Mouse (Mus musculus): ENCODE data around the gene Scarb2.
A peak's percentile ranks its signal among the peaks of the same experiment; 100 is the strongest.
"Not testable (repeated sequence)": the region's sequence is repeated elsewhere in the genome, so short reads cannot be mapped to it uniquely, and the experiment has no call there.

The Scarb2 gene

DNA sequence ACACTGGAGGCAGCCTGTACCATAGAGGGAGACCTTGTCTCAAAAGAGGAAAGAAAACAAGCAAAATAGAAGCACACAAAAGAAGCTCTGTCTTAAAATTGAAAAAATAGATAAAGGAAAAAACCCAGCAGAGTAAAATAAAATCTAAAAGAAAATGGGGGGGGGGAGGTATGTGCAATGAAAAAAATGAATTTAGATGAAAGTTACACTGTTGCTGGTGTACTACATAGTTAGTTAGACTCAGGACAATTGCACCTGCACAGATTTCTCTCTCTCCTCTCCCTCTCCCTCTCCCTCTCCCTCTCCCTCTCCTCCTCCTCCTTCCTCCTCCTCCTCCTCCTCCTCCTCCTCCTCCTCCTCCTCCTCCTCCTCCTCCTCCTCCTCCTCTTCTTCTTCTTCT is at the start of gene Scarb2:
Scarb2 (minus strand) TSS at position 101 of the 400 bp plus-strand sequence.
- DNase-seq, result no peak

DNA sequence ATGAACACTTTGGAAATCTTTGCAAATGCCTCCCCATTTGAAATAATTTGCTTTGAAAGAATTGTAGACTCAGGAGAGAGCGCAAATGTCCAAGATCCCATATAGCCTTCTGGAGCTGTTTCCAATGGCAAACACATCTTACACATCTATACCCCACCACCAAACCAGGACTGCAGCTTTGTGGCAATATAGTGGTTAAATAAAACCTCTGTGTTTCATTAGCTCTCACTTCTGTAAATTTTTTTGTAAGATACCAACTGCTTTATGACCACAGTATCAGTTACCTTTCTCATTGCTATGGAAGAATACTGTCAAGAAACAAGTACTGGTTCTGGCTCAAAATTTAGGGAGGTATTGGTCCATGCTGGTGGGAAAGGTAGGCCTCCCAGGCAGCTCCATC is 49.3 kb upstream of the Scarb2 start:
- DNase-seq, result no peak

DNA sequence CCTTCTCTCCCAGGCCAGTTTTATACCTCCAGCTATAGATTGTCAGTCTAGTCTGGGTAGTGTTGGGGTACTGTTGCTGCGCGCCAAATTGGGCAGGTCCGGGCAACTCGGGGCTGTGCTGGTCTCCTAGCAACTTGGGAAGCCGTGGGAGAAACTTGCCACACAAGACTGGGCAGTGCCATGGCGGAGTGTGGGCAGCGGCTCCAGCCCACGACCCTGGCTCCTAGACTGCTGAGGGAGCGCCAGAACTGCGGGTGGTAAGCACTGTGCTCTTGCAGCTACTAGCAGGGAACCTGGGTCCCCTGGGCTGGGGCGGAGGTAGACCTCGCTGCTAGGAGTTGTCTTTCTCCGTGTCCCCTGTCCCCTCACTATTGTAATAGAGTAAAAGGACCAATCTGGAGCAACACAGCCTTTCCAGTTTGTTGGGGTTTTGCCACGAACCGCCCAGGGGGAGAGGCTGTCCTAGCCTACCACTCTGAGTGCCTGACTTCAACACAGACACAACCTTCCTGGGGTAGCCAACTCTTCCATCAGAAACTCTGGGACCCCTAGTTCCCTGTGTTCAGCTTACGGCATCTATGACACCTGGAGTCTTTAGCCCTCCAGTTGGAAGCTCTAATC is 48.4 kb upstream of the Scarb2 start, which contains the start of gene Fam47e:
Fam47e (plus strand) TSS at position 179 of the 621 bp plus-strand sequence.
- DNase-seq, result no peak

DNA sequence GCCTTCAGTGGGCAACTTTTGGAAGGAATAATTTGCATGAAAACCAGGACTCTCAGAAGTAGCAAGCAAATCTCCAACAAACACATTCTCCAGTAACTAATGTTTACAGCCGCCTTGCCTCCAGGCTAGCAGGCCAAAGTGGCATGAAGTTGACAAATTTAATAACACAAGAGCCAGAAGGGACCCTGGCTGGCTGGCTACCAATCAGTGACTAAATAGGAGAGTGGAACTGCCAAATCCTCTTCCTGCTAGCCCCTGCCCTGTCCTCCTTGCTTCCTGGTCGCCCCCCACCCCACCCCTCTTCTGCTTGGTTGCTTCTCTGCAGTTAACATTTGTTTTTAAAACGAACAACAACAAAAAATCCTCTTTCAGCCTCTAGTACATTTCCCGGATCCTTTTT is 47.8 kb upstream of the Scarb2 start:
- DNase-seq, result no peak

DNA sequence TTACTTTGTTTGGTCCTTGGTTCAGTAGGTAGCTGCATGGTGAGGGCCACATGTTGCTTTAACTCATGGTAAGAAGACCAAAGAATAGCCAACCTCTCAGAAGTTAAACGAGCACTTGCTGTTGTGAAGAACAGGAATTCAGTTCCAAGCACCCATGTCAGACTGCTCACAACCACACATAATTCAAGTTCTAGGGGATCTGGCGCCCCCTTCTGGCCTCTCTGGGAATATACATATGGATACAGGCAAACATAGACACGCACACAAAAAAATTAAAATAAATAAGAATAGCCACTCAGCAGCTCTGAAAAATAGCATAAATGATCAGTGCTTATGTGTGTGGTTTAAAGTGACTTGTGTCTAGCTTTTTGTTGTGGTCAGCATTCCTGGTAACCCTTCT is 47.3 kb upstream of the Scarb2 start:
- no peak for DNase-seq

DNA sequence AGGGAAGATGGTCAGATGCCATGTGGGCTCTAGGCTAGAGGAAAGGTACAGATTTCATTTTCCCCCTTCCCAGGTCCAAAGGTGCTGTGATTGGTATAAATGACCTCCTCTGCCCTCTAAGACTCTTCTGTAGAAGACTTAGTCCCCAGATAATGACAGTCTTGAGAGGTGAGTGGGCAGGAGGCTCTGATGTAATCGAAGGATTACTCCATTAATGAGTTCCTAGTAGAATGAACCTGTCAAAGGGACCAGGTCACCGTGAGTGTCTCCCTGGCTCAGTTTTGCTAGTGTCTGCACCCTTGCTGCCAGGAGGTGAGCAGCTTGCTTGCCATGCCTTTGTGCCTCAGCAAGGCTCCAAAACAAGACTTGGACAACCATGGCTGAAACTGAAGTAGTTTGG is 46.0 kb upstream of the Scarb2 start:
- no peak for DNase-seq

DNA sequence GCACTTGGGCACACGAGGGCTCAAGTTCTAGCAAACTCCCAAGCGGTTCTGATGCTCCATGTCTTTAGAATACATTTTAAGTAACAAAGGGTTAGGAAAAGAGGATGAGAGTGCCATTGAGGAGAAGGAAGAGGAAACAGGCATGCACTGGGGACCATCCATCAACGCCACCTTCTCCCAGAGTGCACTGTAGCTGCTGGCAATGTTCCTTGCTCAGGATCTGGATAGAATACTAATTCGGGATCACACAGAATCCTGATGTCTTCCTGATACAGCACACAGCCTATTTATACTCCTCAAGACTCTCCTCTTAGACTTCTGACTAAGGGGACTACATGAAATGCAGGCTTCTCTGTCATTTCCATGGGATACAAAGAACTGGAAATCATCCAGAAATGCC is 33.1 kb upstream of the Scarb2 start:
- DNase-seq, result no peak

DNA sequence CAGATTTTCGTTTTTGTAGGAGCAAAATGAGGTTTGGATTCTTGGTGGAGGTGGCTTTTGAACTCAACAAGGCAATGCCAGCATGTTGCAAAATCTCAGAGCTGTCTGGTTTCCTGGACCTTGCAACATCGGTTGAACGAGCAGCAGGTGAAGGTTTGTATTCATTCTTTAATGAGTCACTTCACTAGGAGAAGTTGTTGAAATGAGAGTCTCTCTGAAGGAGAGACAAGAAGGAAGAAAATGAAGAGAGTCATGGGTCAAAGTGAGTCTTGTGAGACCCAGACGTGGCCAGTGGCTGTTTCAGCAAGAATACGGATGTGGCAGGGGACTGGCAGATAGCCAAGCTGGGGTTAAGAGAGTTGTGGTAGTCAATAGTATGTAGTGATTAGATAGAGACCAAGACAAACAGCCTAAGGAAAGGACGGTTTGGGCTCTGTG is 18.2 kb upstream of the Scarb2 start:
- no peak for DNase-seq

DNA sequence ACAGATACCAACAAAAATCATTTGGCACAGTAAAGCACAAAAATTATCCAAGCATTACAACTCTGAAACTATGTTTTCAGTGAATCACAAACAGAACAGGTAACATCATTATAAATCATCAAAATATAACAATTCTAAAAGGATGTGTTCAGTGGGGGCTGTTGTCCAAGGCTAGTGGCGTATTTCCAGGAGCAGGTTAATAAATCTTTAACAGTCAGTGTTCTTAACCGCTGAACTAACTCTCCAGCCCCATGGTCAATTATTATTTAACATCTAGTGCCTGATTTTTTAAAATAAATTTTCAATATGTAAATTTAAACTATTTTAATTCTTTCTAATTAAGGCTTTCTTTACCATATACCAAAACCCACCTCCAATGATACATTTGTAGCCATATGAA is 14.5 kb upstream of the Scarb2 start:
- DNase-seq, result not testable (repeated sequence)

DNA sequence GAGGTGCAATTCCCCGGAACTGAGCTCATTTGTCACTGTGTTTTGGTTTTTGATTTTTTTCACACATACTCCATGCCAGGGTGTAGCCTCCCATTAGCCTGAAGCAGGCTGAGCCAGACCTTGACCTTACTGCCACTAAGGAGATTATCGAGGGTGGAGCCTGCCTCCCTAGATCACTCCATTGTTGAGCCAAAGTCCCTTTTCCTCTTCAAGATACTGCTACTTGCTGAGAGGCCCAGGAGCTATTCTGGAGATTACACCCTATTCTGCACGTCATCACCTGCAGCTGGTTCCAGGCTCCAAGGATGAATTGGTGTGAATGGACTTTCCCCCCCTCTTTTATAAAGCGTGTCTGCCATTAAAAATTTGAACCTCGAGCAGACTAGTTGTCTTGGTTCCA is 5.4 kb upstream of the Scarb2 start:
- no peak for DNase-seq

DNA sequence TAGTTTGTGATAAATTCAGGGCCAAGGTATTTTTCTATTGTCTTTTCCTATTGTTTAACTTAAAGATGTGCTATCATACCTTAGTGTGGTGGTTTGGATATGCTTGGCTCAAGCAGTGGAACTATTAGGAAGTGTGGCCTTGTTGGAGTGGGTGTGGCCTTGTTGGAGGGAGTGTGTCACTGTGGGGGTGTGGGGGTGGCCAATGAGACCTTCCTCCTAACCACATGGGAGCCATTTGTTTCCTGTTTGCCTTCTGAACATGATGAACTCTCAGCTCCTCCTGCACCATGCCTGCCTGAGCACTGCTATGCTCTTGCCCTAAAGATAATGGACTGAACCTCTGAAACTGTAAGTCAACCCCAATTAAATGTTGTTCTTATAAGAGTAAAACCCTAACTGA is 4.6 kb upstream of the Scarb2 start:
- DNase-seq, result no peak

DNA sequence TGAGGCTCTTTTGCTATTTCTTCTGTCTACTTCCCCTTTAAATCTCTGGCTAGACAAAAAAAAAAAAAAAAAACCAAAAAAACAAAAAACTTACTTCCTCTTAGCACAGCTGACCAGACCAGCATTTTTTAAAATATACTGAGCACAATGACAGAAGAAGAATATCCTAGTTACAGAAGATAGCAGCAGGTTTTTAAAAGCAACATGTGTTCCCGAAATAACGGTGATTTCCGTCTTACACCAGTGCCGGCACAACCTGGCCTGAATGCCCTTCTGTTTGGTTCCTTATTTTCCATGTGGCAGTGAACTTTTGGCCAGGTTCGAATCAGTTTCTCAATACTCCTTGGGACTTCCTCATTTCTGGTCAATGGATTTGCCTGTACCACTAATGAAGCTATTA is 2.2 kb upstream of the Scarb2 start:
- DNase-seq, result no peak

DNA sequence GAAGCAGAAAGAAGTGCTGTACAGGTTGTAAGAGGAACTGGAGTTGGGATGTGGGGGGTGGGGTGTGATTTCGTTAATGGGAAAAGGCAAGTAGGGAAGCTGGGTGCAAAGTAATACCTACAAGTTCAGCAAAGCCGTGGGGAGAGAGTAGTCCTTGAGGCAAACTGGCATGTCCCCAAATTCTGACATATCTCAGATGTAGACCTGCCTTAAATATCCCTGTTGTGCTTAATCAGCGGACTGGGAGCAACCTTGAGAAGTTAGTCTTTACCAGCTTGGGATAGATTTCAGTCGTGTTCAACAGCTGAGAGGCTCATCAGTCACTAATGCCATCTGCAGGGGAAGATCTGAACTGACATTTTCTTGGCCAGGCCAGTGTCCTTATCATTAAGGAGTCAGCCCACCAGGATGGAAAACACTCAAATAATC is 318 bp downstream of the Scarb2 start:
- peak; percentile 58 for DNase-seq

DNA sequence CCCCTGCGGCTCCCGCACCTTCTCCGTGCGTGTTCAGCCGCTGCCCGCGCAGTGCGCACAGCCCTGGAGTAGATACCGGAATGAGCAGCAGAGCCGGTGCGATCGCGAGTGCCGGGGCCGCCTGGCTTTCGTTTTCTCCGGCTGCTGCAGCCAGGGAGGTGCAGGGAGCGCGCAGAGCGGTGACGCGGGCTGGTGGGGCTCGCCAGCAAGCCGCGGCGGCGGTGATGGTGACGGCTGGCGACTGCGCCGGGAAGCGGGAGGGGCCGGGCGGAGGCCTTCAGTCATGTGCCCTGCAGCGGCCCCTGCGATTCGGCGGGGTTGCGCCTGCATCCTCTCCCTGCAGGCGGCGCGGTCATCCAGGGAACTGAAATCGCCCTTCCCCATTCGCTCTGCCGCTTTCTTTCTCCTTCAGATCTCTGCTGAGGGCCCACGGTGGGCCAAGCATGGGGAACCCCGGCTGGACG is 1.2 kb downstream of the Scarb2 start:
- DNase-seq, result peak; percentile 97

DNA sequence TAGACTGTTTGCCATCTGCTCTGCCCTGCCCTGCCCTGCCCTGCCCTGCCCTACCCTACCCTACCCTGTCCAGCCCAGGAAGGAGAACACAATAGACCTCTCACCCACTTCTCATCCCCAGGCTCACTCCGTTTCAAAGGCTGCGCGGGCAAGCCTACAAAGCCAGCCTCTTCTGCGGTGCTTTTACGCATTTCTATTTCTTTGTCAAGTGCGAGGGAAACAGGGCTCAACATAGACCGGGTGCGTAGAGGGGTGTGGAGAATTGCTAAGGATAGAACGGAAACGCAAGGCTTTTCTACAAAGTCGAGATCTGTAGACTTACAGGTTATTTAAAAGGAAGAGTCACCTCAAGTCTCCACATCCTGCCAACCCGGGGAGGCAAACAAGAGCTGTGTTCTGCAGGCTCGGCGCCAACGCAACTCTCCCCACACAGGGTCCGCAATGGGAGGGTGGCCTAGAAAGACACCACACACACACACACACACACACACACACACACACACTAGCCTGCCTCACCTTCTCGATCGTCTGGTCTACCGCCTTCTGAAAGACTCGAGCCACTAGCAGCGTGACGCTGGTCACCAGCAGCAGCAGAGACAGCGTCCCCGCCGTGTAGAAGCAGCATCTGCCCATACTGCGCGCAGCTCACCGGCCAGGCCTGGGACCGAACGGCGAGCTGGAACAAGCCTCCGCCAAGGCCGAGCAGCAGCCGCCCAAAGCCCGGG is 1.8 kb downstream of the Scarb2 start:
- no peak for DNase-seq

DNA sequence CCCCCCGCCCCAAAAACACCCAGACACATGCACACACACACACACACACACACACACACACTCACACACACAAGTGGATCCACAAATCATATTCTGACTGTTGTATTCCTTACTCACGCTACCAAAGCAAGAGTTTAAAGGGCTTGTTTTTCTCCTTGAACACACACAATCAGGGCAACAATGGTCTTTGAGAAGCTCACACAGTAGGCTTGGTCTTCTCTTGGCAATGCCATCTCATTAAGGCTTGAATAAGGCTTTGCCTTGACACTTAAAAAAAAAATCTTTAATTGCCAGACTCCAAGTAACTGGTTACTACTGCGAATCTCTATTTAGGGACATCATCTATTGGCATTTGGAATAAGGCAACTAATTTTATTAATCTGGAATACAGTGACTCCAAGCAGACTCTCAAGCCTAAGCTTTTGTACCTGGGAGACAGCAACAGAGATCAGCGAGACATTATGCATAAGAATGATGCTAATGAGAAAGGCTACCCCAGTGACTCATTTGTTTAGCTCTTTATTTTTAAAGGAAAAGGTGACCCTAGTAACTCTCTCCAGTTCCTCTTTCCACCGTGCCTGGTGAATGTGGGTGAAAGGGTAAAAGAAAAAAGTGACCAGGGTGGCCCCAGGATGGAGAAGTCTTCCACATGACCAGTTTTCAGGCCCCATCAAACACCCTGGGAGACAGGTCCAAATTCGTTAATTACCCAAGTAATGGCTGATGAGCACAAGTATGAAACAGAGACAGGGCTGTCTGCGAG is 2.6 kb downstream of the Scarb2 start:
- DNase-seq, result no peak

DNA sequence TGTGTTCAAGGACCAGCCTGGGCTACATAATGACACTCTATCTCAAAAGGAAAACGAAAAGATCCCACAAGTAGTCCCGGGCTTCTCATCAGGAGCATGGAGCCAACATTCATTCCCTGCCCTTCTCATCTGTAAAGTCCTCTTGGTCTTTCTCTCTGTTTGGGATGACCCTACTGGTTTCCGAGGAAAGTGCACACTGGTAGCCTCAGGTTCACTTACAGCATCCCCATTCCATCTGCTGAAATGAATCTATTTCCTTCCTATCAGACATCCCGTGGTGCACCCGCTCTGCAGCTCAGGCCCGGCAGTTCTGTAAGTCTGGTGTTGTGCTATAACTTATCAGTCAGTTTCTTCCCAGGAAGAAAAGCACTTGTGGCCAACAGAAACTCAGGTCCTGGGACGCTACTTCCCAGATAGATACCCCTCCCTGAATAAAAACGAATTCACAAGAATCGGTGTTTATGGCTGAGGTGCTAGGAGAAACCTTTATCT is 3.2 kb downstream of the Scarb2 start:
- no peak for DNase-seq

DNA sequence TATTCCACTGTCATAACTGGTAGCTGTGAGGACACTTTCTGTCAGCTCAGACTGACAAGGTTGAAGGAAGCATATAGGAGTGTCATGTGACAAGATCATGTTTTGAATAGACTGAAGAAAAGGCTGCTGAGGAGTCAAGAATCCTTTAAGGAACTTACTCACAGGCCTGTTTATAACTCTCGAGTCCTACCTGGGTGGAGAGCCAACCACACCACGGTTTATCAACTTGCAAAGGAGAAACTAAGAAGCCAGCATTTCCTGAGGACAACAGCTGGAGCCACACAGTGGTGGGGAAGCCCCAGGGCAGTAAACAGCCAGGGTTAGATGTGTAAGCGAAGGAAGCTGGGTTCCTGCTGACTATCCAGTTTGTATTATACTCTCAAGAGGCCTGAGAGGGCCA is 7.3 kb downstream of the Scarb2 start:
- no peak for DNase-seq

DNA sequence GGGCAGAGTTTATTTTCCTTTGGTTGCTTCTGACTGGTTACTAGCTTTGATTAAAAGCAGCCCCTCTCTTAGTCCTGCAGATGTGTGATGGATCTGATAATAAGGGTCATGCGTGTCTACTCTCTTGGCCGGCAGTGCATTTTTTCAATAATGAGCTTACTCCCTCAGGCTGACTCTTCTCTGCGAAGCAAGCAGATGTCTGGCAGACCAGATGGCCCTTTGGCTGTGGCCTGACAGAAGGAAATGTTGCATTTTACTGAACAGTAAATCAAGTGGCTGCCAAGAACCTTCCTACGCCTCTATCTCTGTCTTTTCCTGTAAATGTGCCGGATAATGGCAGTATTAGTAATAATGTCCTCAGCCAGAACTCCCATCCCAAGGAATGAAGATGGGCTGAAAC is 8.0 kb downstream of the Scarb2 start:
- peak; percentile 61 for DNase-seq

DNA sequence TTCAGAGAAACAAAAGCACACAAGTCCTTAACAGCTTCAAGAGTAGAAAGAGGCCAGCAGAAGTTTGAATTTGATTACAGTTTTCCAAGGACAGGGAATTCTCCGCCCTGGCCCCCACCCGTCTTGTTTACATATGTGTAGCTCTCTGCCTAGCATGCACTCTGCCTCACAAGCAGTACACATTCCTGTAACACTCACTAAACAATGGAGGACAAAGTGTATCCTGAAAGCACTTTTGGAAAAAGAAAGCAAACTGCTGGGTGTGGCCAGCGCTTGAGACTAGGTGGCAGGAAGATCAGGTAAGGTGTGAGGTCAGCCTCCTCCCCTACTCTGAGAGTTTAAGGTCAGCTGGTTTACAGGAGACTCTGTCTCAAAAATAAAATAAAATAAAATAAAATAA is 8.4 kb downstream of the Scarb2 start:
- DNase-seq, result no peak

DNA sequence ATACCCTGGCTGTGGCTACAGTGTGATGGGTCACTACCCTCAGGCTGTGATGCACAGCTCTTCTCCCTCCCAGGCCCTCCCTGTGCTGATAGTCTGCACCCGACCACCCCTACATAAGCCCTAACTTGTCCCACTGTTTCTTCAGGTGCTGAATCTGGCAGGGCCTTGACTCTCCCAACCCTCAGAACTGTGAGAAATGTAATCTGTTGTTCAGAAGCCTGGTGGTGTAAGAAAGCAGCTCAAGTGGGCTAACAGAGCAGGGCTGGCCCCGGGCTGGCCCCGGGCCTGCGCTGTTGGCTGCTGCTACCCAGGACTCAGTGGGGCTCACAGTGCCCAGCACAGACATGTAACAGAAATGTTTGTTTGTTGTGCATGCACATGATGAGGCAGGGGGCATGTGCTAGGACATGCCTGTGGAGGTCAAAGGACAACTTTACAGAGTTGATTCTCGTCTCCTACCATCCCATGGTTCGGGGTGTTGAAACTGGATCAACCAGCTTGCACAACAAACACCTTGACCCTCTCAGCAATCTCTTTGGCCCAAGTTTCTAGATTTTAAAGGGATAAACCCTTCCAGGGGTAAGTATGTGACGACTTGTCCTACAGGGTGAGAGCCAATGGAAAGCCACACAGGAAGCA is 10.7 kb downstream of the Scarb2 start:
- DNase-seq, result no peak

DNA sequence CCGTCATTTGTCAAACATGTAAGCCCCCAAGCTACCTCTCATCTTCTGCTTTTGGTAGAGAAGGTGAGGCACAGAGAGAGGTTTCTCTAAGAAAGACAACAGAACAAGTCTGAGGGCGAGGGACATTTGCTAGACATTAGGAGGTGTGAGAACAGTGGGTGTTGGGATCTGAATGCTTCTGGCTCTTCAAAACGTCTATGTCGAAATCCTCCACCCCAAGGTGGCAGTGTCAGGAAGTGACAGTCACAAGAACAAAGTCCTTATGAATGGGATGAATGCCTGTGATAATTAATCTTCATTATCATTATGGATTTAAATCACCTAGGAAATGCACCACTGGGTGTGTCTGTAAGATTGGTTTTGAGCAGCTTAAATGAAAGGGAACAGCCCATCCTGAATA is 11.3 kb downstream of the Scarb2 start:
- DNase-seq, result no peak

DNA sequence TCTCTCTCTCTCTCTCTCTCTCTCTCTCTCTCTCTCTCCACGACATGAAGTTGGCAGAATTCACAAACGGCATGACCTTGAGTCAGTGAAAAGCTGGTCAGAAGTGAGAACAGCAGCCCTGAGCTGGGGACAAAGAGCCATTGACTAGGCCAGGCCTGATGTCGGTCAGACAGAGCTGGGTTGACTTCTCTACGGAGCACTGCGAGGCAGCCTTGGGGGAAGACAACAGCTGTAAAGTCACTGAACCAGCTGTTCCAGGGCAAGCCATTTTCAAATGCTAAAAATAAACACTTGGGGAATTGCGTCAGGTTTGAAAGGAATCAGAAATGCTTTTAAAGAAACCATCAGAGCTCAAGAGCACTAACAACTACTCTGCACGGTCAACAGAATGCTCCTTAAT is 13.2 kb downstream of the Scarb2 start:
- no peak for DNase-seq
